Mouse (Mus musculus): ENCODE data around the gene Piwil4. TPM values are rescaled to one million over a fixed set of nuclear protein-coding genes. Genes with fewer than 3 reads are reported as not detected.

Gene Piwil4
- polyA plus RNA-seq, 1 experiment from 2014 or later = 0.17 TPM

DNA sequence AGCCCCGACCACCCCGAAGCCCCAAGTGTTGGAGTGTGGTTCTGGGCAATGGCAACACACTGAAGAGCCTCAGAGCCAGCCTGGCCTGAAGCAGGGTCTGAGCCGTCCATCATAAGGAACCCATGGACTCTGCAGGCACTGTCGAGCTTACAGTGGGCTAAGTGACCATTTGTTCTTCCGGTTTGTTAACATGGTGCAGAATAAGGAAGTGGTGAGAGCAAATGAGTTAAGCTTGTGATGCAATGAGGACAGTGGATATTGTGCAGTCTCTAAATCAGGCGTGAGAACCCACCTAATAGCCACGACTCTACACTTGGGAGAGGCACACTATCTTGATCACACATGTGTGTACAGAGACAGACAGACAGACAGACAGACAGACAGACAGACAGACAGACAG is 18.1 kb upstream of the Piwil4 start:
- H3K27me3 ChIP-seq = no peaks in the 10 kb centered on the region
- POLR2A ChIA-PET = no interaction called here
- ATAC-seq (no peak), DNase-seq (ENCODE audit: low read depth, low spot score) (no peak)
- no peak for TF ChIP-seq CTCF (IDR thresholded peaks at IDR 0.05)
- CTCF ChIA-PET = interaction anchor here (1.5 kb wide), 1 partner anchor 22 kb away, joined by 3 read pairs; no protein-coding TSS in a partner anchor
- in situ Hi-C loops (cut with MboI; ENCODE audit: low pct_unique_long_range_greater_than_20kb) = no loop called here

DNA sequence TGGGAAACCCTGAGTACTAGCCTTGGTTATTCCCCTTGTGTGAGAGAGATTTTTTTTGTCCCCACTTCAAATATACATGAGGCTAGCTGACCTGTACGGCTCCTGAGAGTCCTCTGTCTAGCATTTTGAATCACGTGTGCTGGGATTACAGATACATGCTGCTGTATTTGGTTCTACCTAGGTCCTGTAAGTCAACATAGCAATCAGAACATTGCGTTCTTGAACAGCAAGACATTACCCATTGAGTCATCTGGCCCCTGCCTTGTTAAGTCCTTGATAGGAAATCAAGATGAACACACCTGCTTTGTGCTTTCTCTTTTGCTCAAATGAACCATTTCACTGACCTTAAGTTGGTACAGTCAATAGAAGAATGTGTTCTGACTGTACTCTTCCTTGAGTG is 13.9 kb upstream of the Piwil4 start:
- ChIA-PET POLR2A (no interaction called here), CTCF (interaction anchor here (1.2 kb wide), 1 partner anchor 11 kb away, joined by 3 read pairs; no protein-coding TSS in a partner anchor)
- TF ChIP-seq CTCF (IDR thresholded peaks at IDR 0.05) = no peak
- DNase-seq (ENCODE audit: low read depth, low spot score) = no peak
- no peaks in the 10 kb centered on the region for H3K27me3 ChIP-seq
- in situ Hi-C loops (cut with MboI; ENCODE audit: low pct_unique_long_range_greater_than_20kb) = no loop called here
- ATAC-seq = no peak

DNA sequence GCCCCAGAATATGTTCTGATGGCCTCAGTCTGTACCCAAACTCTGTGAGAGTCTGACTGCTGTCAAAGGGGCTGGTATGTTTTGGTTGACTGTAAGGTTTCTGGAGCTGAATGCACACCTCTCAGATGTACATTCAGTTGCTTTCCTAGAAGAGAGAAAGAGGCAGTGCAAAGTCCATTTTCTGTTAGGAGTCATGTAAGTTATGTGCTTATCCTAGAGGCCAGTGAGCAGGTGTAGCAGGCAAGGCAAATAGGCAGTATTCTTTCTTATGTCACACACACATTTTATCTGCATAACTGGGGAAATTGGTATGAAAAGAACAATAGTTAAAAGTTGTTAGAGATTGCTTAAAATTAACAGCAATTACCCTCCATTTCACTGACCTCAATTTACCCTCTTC is 13.4 kb upstream of the Piwil4 start:
- in situ Hi-C loops (cut with MboI; ENCODE audit: low pct_unique_long_range_greater_than_20kb) = no loop called here
- no peak for TF ChIP-seq CTCF (IDR thresholded peaks at IDR 0.05)
- no peak for DNase-seq (ENCODE audit: low read depth, low spot score)
- no peak for ATAC-seq
- H3K27me3 ChIP-seq = no peaks in the 10 kb centered on the region
- ChIA-PET POLR2A (no interaction called here), CTCF (no interaction called here)

DNA sequence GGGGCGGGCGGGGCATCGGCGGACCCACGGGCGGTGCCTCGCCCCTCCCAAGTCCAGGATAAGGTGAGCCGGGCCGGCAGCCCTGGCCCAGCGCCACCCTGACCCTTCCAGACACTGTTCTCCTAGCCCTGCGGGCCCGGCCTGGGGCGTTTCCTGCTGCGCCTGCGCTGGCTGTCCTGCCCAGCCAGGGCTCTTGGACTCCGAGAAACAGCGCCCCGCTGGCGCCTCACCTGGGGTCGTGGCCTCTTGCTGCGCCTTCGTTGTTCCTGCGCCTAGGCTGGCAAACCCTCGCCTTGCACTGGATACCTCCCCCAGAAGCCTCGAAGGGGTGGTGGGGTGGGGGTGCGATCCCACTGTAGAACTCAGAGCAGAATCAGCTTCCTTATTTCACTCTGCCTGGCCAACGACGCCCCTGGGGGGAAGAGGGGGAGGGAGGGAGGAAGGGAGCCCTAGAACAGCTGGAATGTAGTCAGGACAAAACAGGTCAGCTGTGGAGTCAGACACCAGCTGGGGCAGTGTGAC is 11.5 kb upstream of the Piwil4 start, which contains the start of gene Fut4:
Fut4 (minus strand) TSS at position 393 of the 522 bp plus-strand sequence.
- in situ Hi-C loops (cut with MboI; ENCODE audit: low pct_unique_long_range_greater_than_20kb) = no loop called here
- POLR2A ChIA-PET = no interaction called here
- CTCF ChIA-PET = no interaction called here
- TF ChIP-seq CTCF (IDR thresholded peaks at IDR 0.05) = no peak
- no peaks in the 10 kb centered on the region for H3K27me3 ChIP-seq
- DNase-seq (ENCODE audit: low read depth, low spot score) (no peak), ATAC-seq (no peak)

DNA sequence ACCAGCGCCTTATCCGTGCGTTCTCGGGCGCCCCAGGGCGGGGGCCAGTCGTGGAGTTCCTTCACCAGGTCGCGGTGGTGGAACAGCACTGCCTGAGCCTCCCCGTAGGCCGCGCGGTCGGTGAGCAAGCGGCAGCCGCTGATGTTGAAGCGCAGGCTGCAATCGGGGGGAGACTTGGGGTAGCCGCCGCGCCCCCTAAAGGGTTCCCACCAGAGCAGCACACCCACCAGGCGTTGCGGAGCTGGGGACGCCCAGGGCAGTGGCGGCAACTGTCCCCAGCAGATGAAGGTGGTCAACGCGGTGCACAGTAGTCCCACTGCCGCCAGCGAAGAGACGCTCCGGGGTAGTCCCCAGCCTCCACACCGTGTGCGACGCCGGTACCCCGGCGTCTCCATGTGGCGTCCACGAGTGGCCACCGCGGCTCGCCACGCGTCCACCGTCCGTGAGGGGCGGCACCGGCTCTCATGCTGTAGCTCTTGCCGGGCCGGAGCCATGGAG is 11.0 kb upstream of the Piwil4 start:
- POLR2A ChIA-PET = no interaction called here
- DNase-seq (ENCODE audit: low read depth, low spot score) (no peak), ATAC-seq (no peak)
- in situ Hi-C loops (cut with MboI; ENCODE audit: low pct_unique_long_range_greater_than_20kb) = no loop called here
- CTCF ChIA-PET = no interaction called here
- no peaks in the 10 kb centered on the region for H3K27me3 ChIP-seq
- no peak for TF ChIP-seq CTCF (IDR thresholded peaks at IDR 0.05)

DNA sequence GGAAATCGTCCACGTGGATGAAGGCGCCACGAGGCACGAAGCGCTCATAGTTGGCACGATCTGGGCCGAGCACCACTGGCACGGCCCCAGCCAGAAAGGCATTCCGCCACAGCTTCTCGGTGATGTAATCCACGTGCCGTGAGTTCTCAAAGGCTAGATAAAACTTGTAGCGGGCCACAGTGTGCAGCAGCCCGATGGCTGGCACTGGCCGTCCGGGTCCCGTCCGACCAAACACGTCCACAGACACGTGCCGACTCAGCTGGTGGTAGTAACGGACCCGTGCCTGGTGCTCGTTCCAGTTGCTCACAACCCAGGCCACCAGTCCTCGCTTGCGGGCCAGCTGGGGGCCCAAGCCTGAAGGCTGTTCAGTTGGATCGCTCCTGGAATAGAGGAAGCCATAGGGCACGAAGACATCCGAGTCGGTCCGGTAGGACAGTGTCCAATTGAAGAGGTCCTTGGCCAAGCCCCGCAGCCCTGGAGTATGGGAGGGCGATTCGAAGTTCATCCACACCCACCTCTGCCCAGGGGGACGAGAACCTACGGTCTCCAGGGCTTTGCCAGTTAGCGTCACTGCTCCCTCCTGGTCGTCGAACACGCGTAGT is 10.5 kb upstream of the Piwil4 start:
- ATAC-seq = no peak
- no peaks in the 10 kb centered on the region for H3K27me3 ChIP-seq
- in situ Hi-C loops (cut with MboI; ENCODE audit: low pct_unique_long_range_greater_than_20kb) = no loop called here
- ChIA-PET POLR2A (interaction anchor here (0.6 kb wide), 1 partner anchor 26 kb away, joined by 3 read pairs; no protein-coding TSS in a partner anchor), CTCF (no interaction called here)
- no peak for DNase-seq (ENCODE audit: low read depth, low spot score)
- TF ChIP-seq CTCF (IDR thresholded peaks at IDR 0.05) = no peak

DNA sequence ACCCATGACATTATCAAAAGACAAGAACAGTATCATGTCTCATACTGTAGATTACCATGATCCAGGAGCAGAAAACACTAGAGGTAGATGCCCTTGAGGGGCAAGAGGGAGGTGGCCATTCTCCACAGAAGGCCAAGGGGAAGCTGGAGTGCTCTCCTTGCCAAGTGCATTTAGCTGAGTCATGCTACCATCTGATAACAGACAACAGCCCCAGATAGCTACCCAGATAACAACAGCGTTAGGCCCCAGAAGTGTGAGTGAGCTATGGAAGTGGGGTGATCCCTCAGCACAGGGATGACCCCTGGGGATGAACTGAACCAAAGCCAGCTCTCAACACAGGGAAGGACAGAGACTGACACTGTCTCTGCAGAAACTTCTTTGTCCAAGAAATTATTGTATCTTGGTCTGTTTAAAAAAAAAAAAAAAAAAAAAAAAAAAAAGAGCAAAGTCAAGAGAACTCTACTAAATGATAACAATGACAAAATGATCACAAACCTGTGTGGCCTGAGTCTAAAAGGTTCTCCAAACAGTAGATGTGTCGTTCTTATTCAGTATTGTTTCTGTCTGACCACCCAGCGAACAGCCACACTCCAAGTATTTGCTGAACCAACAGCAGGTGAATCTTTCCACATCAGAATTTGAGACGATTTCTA is 909 bp downstream of the Piwil4 start:
- no peak for TF ChIP-seq CTCF (IDR thresholded peaks at IDR 0.05)
- in situ Hi-C loops (cut with MboI; ENCODE audit: low pct_unique_long_range_greater_than_20kb) = no loop called here
- peaks cover 5% of the 10 kb centered on the region for H3K27me3 ChIP-seq
- ATAC-seq (no peak), DNase-seq (ENCODE audit: low read depth, low spot score) (no peak)
- POLR2A ChIA-PET = no interaction called here
- CTCF ChIA-PET = interaction anchor here (0.8 kb wide), 1 partner anchor 275 kb away, joined by 5 read pairs; no protein-coding TSS in a partner anchor

DNA sequence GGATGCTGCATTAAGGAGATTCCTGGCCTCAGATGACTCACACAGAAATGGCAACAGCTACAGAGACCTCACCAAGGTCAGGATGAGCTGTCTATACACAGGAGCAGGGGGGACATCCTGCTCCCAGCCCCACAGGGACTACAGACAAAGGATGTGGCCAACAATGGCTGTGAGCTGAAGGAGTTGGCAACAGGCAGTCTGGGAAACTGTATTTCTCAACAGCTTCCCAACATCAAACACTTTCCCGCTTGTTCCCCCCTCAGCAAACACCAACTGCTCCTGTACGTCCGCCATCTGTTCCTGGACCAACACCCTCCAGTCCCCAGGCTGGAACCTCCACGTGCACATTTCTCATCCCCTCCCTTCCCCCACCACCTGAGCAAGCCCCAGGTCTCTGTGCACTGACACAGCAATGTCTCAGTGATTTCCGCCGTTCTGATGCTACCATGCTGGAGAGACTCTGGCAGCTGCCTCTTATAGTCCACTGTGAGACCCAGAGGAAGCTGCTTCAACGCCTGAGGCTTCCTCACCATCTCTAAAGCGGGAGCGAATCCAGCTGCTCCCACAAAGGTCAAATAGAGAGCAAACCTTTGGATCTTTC is 9.5 kb downstream of the Piwil4 start:
- ChIA-PET POLR2A (no interaction called here), CTCF (interaction anchor here (1.1 kb wide), 1 partner anchor 207 kb away, joined by 3 read pairs; no protein-coding TSS in a partner anchor)
- TF ChIP-seq CTCF (IDR thresholded peaks at IDR 0.05) = no peak
- ATAC-seq (no peak), DNase-seq (ENCODE audit: low read depth, low spot score) (no peak)
- in situ Hi-C loops (cut with MboI; ENCODE audit: low pct_unique_long_range_greater_than_20kb) = no loop called here
- no peaks in the 10 kb centered on the region for H3K27me3 ChIP-seq

DNA sequence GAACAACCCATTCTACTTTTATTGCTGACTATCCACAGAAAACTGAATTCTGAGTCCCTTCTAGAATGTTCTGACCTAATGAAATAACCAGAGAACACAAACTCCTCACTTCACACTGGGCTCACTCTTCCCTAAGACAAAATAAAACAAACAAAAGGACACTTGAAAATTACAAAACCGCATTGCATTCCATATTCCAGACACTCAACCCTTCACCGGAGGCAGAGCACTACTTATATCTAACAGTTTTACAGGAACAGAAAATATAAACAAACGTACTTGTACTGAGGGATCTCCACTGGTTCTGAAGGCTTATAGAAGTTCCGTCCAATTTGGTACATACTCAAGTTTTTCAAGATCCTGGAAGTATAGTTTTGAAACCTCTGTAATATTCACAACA is 12.2 kb downstream of the Piwil4 start:
- ChIA-PET CTCF (no interaction called here), POLR2A (no interaction called here)
- in situ Hi-C loops (cut with MboI; ENCODE audit: low pct_unique_long_range_greater_than_20kb) = no loop called here
- H3K27me3 ChIP-seq = no peaks in the 10 kb centered on the region
- no peak for TF ChIP-seq CTCF (IDR thresholded peaks at IDR 0.05)
- ATAC-seq (no peak), DNase-seq (ENCODE audit: low read depth, low spot score) (no peak)

DNA sequence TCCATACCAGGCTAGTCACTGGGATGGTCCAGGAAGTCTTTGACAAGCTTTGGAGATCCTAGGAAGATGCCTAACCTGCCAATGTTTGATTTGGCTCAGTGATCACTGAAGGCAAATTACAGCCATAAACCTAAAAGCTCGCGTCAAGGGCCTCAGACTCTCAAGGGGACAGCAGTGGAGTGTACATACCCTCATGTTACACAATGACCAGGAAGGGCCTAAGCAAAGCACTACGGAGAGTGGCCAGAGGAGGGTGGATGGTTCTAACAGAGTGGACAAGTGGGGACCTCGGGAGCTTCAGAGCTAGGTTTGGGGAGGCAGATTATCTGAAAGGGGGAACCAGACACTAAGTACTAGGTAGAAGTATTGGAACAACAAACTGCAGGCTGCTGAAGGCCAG is 13.9 kb downstream of the Piwil4 start:
- ChIA-PET POLR2A (no interaction called here), CTCF (interaction anchor here (1.7 kb wide), 1 partner anchor 39 kb away, joined by 4 read pairs; no protein-coding TSS in a partner anchor)
- H3K27me3 ChIP-seq = no peaks in the 10 kb centered on the region
- in situ Hi-C loops (cut with MboI; ENCODE audit: low pct_unique_long_range_greater_than_20kb) = no loop called here
- ATAC-seq (peak; percentile 5), DNase-seq (ENCODE audit: low read depth, low spot score) (no peak)
- no peak for TF ChIP-seq CTCF (IDR thresholded peaks at IDR 0.05)

DNA sequence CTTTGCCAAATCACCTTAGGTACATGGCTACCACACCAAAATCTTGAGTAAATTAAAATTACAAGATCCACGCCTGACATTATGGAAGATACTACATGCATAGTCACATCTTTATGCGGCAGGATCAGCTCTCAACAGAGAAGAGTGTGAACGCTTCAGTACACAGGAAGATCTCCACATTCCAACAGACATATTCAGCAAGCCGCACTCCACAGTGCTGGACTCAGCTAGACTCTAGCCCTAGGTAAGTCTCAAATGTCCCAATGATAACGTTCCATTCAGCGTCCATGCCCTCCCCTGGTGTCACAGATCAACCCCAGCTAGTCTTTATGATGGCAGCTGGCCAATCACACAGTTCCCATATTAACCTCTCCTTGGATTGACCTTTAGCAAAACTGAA is 14.5 kb downstream of the Piwil4 start:
- ATAC-seq (peak; percentile 96), DNase-seq (ENCODE audit: low read depth, low spot score) (peak; percentile 25)
- no peak for TF ChIP-seq CTCF (IDR thresholded peaks at IDR 0.05)
- in situ Hi-C loops (cut with MboI; ENCODE audit: low pct_unique_long_range_greater_than_20kb) = no loop called here
- ChIA-PET POLR2A (no interaction called here), CTCF (interaction anchor here (1.7 kb wide), 1 partner anchor 39 kb away, joined by 4 read pairs; no protein-coding TSS in a partner anchor)
- H3K27me3 ChIP-seq = no peaks in the 10 kb centered on the region

All from Patski (cell line).